Mouse (Mus musculus): ENCODE results near the gene Padi1.

DNA sequence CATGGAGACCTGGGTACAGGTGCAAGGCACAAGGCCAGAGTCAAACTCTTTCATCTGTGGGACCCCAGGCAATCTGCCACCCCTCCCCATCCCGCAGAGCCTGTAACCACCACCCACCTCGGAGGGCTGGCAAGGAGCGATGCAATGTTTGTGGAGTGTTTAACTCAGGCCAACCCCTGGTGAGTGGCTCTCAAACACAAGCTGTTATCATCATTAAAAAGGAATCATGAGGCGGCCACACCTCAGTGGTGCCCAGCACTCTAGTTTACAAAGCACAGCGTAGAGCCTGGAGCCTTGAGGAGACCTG is 27.1 kb upstream of the Padi1 start:
- TF ChIP-seq CTCF (IDR thresholded peaks at IDR 0.05; ENCODE audit: control insufficient read depth, insufficient read depth, low read length) (no peak), POLR2A (IDR thresholded peaks at IDR 0.05; ENCODE audit: borderline replicate concordance, control insufficient read depth, low read depth, low read length) (no peak)

Data from bone marrow, adult 2 months (tissue).